Mouse (Mus musculus): ENCODE results near the gene AC124108.1.

Gene AC124108.1

GRCm38 (mm10) chr1:132164780-132165518 lies 26.3 kb upstream of the AC124108.1 start:
- no peak for DNase-seq (ENCODE audit: low spot score in 2 of 2)

- no peak for DNase-seq (ENCODE audit: low spot score in 2 of 2)
Observed at GRCm38 (mm10) chr1:132165859-132166258, 25.4 kb upstream of the AC124108.1 start.

GRCm38 (mm10) chr1:132168115-132168767 lies 23.0 kb upstream of the AC124108.1 start:
- no peak for DNase-seq (ENCODE audit: low spot score in 2 of 2)

- no peak for DNase-seq (ENCODE audit: low spot score in 2 of 2)
Observed at GRCm38 (mm10) chr1:132170698-132171097, 20.6 kb upstream of the AC124108.1 start.

GRCm38 (mm10) chr1:132171619-132172018 lies 19.6 kb upstream of the AC124108.1 start:
- DNase-seq (ENCODE audit: low spot score in 2 of 2): no peak

GRCm38 (mm10) chr1:132186303-132186702 lies 5.0 kb upstream of the AC124108.1 start:
- no peak for DNase-seq (ENCODE audit: low spot score in 2 of 2)

GRCm38 (mm10) chr1:132188442-132189066 lies 2.7 kb upstream of the AC124108.1 start:
- no peak for DNase-seq (ENCODE audit: low spot score in 2 of 2)

- no peak for DNase-seq (ENCODE audit: low spot score in 2 of 2)
Observed at GRCm38 (mm10) chr1:132189231-132189630, 2.0 kb upstream of the AC124108.1 start.

GRCm38 (mm10) chr1:132190040-132190513 lies 1.2 kb upstream of the AC124108.1 start:
- DNase-seq (ENCODE audit: low spot score in 2 of 2): no peak

- DNase-seq (ENCODE audit: low spot score in 2 of 2): no peak
Observed at GRCm38 (mm10) chr1:132190621-132191092, 600 bp upstream of the AC124108.1 start.

GRCm38 (mm10) chr1:132191786-132192680 lies 776 bp downstream of the AC124108.1 start:
- DNase-seq (ENCODE audit: low spot score in 2 of 2): no peak

GRCm38 (mm10) chr1:132193806-132194205 lies 2.5 kb downstream of the AC124108.1 start:
- DNase-seq (ENCODE audit: low spot score in 2 of 2): no peak

- no peak for DNase-seq (ENCODE audit: low spot score in 2 of 2)
Observed at GRCm38 (mm10) chr1:132194624-132195023, 3.4 kb downstream of the AC124108.1 start.

GRCm38 (mm10) chr1:132195100-132195499 lies 3.8 kb downstream of the AC124108.1 start:
- DNase-seq (ENCODE audit: low spot score in 2 of 2): no peak

GRCm38 (mm10) chr1:132195681-132196080 lies 4.4 kb downstream of the AC124108.1 start:
- DNase-seq (ENCODE audit: low spot score in 2 of 2): no peak

- no peak for DNase-seq (ENCODE audit: low spot score in 2 of 2)
Observed at GRCm38 (mm10) chr1:132196337-132196736, 5.1 kb downstream of the AC124108.1 start.

- no peak for DNase-seq (ENCODE audit: low spot score in 2 of 2)
Observed at GRCm38 (mm10) chr1:132197666-132198065, 6.4 kb downstream of the AC124108.1 start.

GRCm38 (mm10) chr1:132198401-132199071 lies 7.3 kb downstream of the AC124108.1 start:
- DNase-seq (ENCODE audit: low spot score in 2 of 2): no peak

- no peak for DNase-seq (ENCODE audit: low spot score in 2 of 2)
Observed at GRCm38 (mm10) chr1:132199244-132199643, 8.0 kb downstream of the AC124108.1 start.

- DNase-seq (ENCODE audit: low spot score in 2 of 2): no peak
Observed at GRCm38 (mm10) chr1:132199934-132200333, 8.7 kb downstream of the AC124108.1 start.

Data from spleen, postnatal 14 days (tissue).